Mouse (Mus musculus): ENCODE results near the gene Gls2. TPM values are rescaled to one million over a fixed set of nuclear protein-coding genes. Genes with fewer than 3 reads are reported as not detected.
A peak's percentile ranks its signal among the peaks of the same experiment; 100 is the strongest.

Gls2 gene
- polyA plus RNA-seq, 1 experiment, result 24.3 TPM

GRCm38 (mm10) chr10:128193113-128193512, 1.1 kb upstream of the Gls2 start:
- no peaks in the 10 kb centered on the region for H3K27me3 ChIP-seq (ENCODE audit: control insufficient read depth, insufficient read depth, low read length, poor library complexity, severe bottlenecking)
- no peak overlapping the region for H3K27ac ChIP-seq (ENCODE audit: insufficient read depth, low read length)
- H3K4me3 ChIP-seq (ENCODE audit: low read depth, low read length), result no peak overlapping the region; the same call in 1 of the 2 replicates
- no peaks in the 10 kb centered on the region for H3K9me3 ChIP-seq (replicated peaks; ENCODE audit: control insufficient read depth, insufficient read depth, low read length, poor library complexity, severe bottlenecking)
- H3K9ac ChIP-seq (ENCODE audit: low read depth, poor library complexity, severe bottlenecking), result no peak overlapping the region
- no peak for TF ChIP-seq POLR2A (IDR thresholded peaks at IDR 0.05; ENCODE audit: insufficient read depth, low read length)
- TF ChIP-seq CTCF (IDR thresholded peaks at IDR 0.05; ENCODE audit: low read depth, low read length), result no peak
- no peak for TF ChIP-seq EP300 (IDR thresholded peaks at IDR 0.05; ENCODE audit: insufficient read depth, low read depth, low read length)
- no peaks in the 10 kb centered on the region for H3K36me3 ChIP-seq (ENCODE audit: control insufficient read depth, insufficient read depth, low read length, poor library complexity, severe bottlenecking)
- peaks cover 2% of the 10 kb centered on the region for H3K4me1 ChIP-seq (ENCODE audit: control insufficient read depth, insufficient read depth, low read length)

GRCm38 (mm10) chr10:128194551-128195461, 549 bp downstream of the Gls2 start:
- Histone ChIP-seq H3K4me3 (ENCODE audit: low read depth, low read length) (peak overlapping the region; percentile 76), H3K9ac (ENCODE audit: low read depth, poor library complexity, severe bottlenecking) (peak overlapping the region; percentile 75), H3K9me3 (replicated peaks; ENCODE audit: control insufficient read depth, insufficient read depth, low read length, poor library complexity, severe bottlenecking) (no peaks in the 10 kb centered on the region), H3K27ac (ENCODE audit: insufficient read depth, low read length) (no peak overlapping the region), H3K36me3 (ENCODE audit: control insufficient read depth, insufficient read depth, low read length, poor library complexity, severe bottlenecking) (no peaks in the 10 kb centered on the region), H3K4me1 (ENCODE audit: control insufficient read depth, insufficient read depth, low read length) (peaks cover 2% of the 10 kb centered on the region), H3K27me3 (ENCODE audit: control insufficient read depth, insufficient read depth, low read length, poor library complexity, severe bottlenecking) (no peaks in the 10 kb centered on the region)
- TF ChIP-seq EP300 (IDR thresholded peaks at IDR 0.05; ENCODE audit: insufficient read depth, low read depth, low read length), result no peak
- no peak for TF ChIP-seq CTCF (IDR thresholded peaks at IDR 0.05; ENCODE audit: low read depth, low read length)
- no peak for TF ChIP-seq POLR2A (IDR thresholded peaks at IDR 0.05; ENCODE audit: insufficient read depth, low read length)

GRCm38 (mm10) chr10:128201856-128202255, 7.6 kb downstream of the Gls2 start:
- H3K36me3 ChIP-seq (ENCODE audit: control insufficient read depth, insufficient read depth, low read length, poor library complexity, severe bottlenecking), result no peaks in the 10 kb centered on the region
- no peak overlapping the region for H3K4me3 ChIP-seq (ENCODE audit: low read depth, low read length)
- TF ChIP-seq EP300 (IDR thresholded peaks at IDR 0.05; ENCODE audit: insufficient read depth, low read depth, low read length) (no peak), CTCF (IDR thresholded peaks at IDR 0.05; ENCODE audit: low read depth, low read length) (no peak), POLR2A (IDR thresholded peaks at IDR 0.05; ENCODE audit: insufficient read depth, low read length) (no peak)
- no peak overlapping the region for H3K27ac ChIP-seq (ENCODE audit: insufficient read depth, low read length)
- H3K9ac ChIP-seq (ENCODE audit: low read depth, poor library complexity, severe bottlenecking), result no peak overlapping the region
- no peaks in the 10 kb centered on the region for H3K9me3 ChIP-seq (replicated peaks; ENCODE audit: control insufficient read depth, insufficient read depth, low read length, poor library complexity, severe bottlenecking)
- no peaks in the 10 kb centered on the region for H3K4me1 ChIP-seq (ENCODE audit: control insufficient read depth, insufficient read depth, low read length)
- no peaks in the 10 kb centered on the region for H3K27me3 ChIP-seq (ENCODE audit: control insufficient read depth, insufficient read depth, low read length, poor library complexity, severe bottlenecking)

GRCm38 (mm10) chr10:128204941-128205340, 10.7 kb downstream of the Gls2 start:
- no peaks in the 10 kb centered on the region for H3K9me3 ChIP-seq (replicated peaks; ENCODE audit: control insufficient read depth, insufficient read depth, low read length, poor library complexity, severe bottlenecking)
- H3K36me3 ChIP-seq (ENCODE audit: control insufficient read depth, insufficient read depth, low read length, poor library complexity, severe bottlenecking), result peaks cover 18% of the 10 kb centered on the region
- no peak overlapping the region; the same call in 1 of the 2 replicates for H3K9ac ChIP-seq (ENCODE audit: low read depth, poor library complexity, severe bottlenecking)
- no peaks in the 10 kb centered on the region for H3K27me3 ChIP-seq (ENCODE audit: control insufficient read depth, insufficient read depth, low read length, poor library complexity, severe bottlenecking)
- H3K27ac ChIP-seq (ENCODE audit: insufficient read depth, low read length), result no peak overlapping the region
- TF ChIP-seq CTCF (IDR thresholded peaks at IDR 0.05; ENCODE audit: low read depth, low read length) (no peak), POLR2A (IDR thresholded peaks at IDR 0.05; ENCODE audit: insufficient read depth, low read length) (no peak), EP300 (IDR thresholded peaks at IDR 0.05; ENCODE audit: insufficient read depth, low read depth, low read length) (no peak)
- no peaks in the 10 kb centered on the region for H3K4me1 ChIP-seq (ENCODE audit: control insufficient read depth, insufficient read depth, low read length)
- no peak overlapping the region for H3K4me3 ChIP-seq (ENCODE audit: low read depth, low read length)

- Histone ChIP-seq H3K4me1 (ENCODE audit: control insufficient read depth, insufficient read depth, low read length) (no peaks in the 10 kb centered on the region), H3K36me3 (ENCODE audit: control insufficient read depth, insufficient read depth, low read length, poor library complexity, severe bottlenecking) (peaks cover 18% of the 10 kb centered on the region), H3K27ac (ENCODE audit: insufficient read depth, low read length) (no peak overlapping the region), H3K9me3 (replicated peaks; ENCODE audit: control insufficient read depth, insufficient read depth, low read length, poor library complexity, severe bottlenecking) (no peaks in the 10 kb centered on the region), H3K9ac (ENCODE audit: low read depth, poor library complexity, severe bottlenecking) (no peak overlapping the region), H3K27me3 (ENCODE audit: control insufficient read depth, insufficient read depth, low read length, poor library complexity, severe bottlenecking) (no peaks in the 10 kb centered on the region), H3K4me3 (ENCODE audit: low read depth, low read length) (no peak overlapping the region)
- no peak for TF ChIP-seq CTCF (IDR thresholded peaks at IDR 0.05; ENCODE audit: low read depth, low read length)
- no peak for TF ChIP-seq EP300 (IDR thresholded peaks at IDR 0.05; ENCODE audit: insufficient read depth, low read depth, low read length)
- TF ChIP-seq POLR2A (IDR thresholded peaks at IDR 0.05; ENCODE audit: insufficient read depth, low read length), result no peak
These were observed 14.1 kb downstream of the Gls2 start for GRCm38 (mm10) chr10:128208326-128208725.

Measured in ES-Bruce4 (cell line).